Mouse (Mus musculus) megakaryocyte, embryonic 14.5 days (primary cell): Measurements from ENCODE around the gene Tcp10c.
"Not testable (repeated sequence)": the region's sequence is repeated elsewhere in the genome, so short reads cannot be mapped to it uniquely, and the experiment has no call there.

Source experiments
- FLI1 ChIP-seq: IDR thresholded peaks from 2 replicates; pipeline ENCODE4 v1.6.1; 2012; ENCODE audit warnings: low read length, inconsistent platforms, mixed read lengths
- GATA1 ChIP-seq: IDR thresholded peaks from 3 replicates; pipeline ENCODE4 v1.6.1; 2012; ENCODE audit warnings: mixed read lengths, low read length, inconsistent platforms, borderline replicate concordance

DNA sequence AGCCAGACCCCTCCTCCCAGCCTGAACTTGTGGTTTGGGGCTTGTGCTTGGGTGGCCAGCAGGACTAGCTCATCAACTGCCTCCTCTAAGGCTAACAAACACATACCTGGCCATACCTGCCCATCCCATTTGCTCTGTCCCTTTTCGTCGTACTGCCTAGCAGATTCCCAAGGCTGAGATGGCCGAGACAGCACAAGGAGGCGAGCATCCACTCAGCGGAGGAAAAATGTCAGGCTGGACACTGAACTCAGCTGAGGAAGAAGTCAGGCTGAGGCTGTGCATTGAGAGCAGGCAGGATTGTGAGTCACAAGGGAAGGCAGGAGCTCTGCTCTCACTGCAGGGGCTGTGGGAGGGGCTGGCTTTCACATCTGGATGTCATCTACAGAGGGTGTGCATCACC is 68.3 kb downstream of the Tcp10c start:
- TF ChIP-seq FLI1, GATA1: not testable (repeated sequence)
